Mouse (Mus musculus): Measurements from ENCODE around the gene Cd109.

The Cd109 gene

GRCm38 (mm10) chr9:78646008-78646777 lies 30.8 kb downstream of the Cd109 start:
- peak; percentile 30 for DNase-seq (ENCODE audit: low spot score)

- DNase-seq (ENCODE audit: low spot score), result no peak
Measured at GRCm38 (mm10) chr9:78648641-78649040, 33.3 kb downstream of the Cd109 start.

DNA sequence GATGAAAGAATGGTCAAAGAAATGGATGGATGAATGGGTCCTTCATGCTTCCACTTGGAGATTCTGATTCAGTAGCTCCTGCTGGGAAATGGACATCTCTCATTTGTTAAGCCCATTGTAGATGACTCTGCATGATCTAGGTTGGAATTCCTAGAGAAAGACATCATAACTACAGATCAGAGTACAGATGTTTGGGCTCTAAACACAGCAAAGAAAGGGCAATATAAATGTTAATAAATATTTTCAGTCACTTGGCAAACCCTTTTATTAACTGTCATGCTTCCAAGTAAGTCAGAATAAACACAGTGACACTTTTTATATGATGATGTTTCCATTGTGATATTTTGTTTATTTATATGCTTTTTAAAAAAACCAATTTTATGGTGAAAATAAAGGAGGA lies 34.1 kb downstream of the Cd109 start:
- no peak for DNase-seq (ENCODE audit: low spot score)

DNA sequence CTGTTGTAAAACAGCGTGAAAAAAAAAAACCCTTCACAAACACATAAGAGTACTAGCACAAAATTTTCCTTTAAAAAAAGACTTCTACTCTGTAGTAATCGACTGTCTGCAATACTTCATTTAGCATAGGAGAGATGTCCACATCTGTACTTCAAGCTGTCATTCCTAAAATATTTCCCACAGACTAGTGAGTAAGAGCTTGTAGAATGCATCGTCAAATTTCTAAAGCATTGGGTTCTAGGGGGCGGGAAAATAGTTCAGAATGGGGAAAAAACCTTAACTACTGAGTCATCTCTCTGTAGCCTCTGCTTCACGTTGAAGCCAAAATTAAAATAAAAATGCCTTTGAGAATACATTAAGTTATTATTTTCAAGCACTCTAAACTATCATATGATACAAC lies 42.2 kb downstream of the Cd109 start:
- DNase-seq (ENCODE audit: low spot score), result no peak

DNA sequence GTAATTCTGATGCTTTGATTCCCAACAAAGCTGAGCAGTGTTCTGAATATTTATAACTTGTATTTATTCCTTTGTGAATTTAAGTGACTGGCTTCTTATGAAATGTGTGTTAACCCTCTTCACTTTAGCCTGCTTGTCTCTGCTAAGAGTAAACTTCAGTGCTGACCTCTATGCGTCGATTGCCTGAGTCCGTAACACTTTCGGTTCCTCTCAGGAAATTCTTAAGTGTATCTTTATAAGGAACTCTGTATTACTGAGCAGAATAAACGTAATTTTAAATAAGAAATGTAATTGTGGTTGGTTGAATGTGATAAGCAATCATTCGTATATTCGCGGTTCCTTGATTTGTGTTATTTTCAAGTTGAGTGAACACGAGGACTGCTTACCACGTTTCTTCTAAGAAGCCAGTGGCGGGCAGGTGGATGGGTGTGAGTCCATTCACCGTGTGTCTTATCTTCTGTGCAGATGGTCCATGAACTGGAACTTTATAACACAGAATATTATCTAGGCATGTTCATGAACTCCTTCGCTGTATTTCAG lies 56.2 kb downstream of the Cd109 start:
- DNase-seq (ENCODE audit: low spot score), result no peak

DNA sequence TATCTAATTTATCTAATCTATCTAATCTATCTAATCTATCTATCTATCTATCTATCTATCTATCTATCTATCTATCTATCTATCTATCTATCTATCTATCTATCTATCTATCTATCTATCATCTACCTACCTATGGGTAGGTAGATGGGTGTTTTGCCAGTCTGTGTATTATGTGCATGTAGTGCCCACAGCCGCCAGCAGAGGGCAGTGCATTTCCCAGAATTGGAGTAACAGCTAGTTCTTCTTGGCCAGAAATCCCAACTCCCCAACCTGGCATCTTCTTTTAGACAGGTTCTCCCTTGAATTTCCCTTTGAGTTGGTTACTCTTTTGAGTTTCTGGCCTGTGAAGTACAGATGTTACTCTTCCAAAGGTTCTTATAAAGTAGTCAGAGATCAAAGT lies 85.3 kb downstream of the Cd109 start:
- peak; percentile 60 for DNase-seq (ENCODE audit: low spot score)

- DNase-seq (ENCODE audit: low spot score), result no peak
Measured at GRCm38 (mm10) chr9:78702509-78703239, 87.3 kb downstream of the Cd109 start.

GRCm38 (mm10) chr9:78720888-78721798 lies 105.8 kb downstream of the Cd109 start:
- DNase-seq (ENCODE audit: low spot score), result no peak

- DNase-seq (ENCODE audit: low spot score), result no peak
Measured at GRCm38 (mm10) chr9:78731931-78732330, 116.6 kb downstream of the Cd109 start.

DNA sequence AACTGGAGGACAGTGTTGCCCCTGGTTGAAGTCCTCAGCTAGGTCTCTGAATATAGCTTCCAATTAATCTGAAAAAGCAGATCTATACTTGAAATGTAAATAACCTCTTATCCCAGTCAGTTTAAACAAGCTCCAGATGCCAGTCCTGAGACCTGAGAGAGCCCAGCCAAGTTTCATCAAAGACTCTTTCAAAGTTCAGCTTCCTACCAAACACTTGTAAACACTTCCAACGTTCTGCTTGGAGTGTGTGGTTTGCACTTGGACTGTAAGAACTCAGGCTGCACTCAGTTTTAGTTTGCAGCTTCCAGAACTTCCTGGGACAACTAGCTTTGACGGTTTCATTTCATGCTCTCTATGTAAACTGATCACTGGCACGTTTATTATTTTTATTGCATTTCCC lies 120.2 kb downstream of the Cd109 start:
- DNase-seq (ENCODE audit: low spot score), result no peak

DNA sequence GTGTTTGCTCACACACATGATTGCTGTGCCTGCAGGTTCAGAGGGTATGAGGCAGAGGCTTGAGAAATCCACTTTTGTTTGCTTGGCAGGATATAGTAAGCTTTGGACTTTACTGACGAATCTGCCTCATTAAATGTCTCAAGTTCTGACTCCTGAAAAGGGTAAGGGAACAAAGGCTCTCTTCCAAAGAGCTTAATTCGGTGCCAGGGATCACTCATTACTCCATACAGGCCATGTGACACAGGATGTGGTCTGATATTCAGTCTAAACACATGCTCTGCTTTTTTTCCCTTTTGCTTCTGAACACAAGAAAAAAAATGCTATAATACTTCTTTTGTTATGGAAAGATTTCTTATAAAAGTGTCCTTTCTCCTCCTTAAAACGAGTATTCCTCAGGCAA lies 126.7 kb downstream of the Cd109 start:
- DNase-seq (ENCODE audit: low spot score), result no peak

- DNase-seq (ENCODE audit: low spot score), result no peak
Measured at GRCm38 (mm10) chr9:78750246-78750645, 134.9 kb downstream of the Cd109 start.

Measured in ovary, postnatal 14 days (tissue).